Mouse (Mus musculus) neutrophil, adult 65 days (primary cell): ENCODE measurements around the gene Grasp. TPM values are rescaled to one million over a fixed set of nuclear protein-coding genes. Genes with fewer than 3 reads are reported as not detected.

ENCODE experiments used
- total RNA-seq: library from RNA; stranded (reverse); gene quantifications from 2 replicates; pipeline ENCODE4 v1.2.4, GENCODE M21; 2023

Grasp gene
- 1.8 and 2.8 TPM in 2 replicates for total RNA-seq

GRCm38 (mm10) chr15:101224006-101224906, at the start of gene Grasp:
Gene Grasp (plus strand): TSS chr15:101224188.

GRCm38 (mm10) chr15:101253886-101254795, 30.2 kb downstream of the Grasp start, which contains the start of gene Nr4a1:
Gene Nr4a1 (plus strand): TSS chr15:101254269.

Other genes starting within 250 kb of the Grasp start
- gene Gm47841, start 176.8 kb upstream of the Grasp start, total RNA-seq, result not detected in 2 replicates
- gene Fignl2, start 145.6 kb upstream of the Grasp start, total RNA-seq, result 0.22 TPM in 1 of 2 replicates, not detected in the other
- gene Ankrd33, start 108.4 kb upstream of the Grasp start, total RNA-seq, result not detected in 2 replicates
- 46.4 and 64.4 TPM in 2 replicates for gene Acvrl1, start 95.7 kb upstream of the Grasp start, total RNA-seq
- gene Acvr1b, start 50.1 kb upstream of the Grasp start, total RNA-seq, result 13.1 and 15.8 TPM in 2 replicates
- 116 and 153 TPM in 2 replicates for gene Nr4a1, start 30.1 kb downstream of the Grasp start, total RNA-seq
- 43.1 and 56.8 TPM in 2 replicates for gene Atg101, start 60.1 kb downstream of the Grasp start, total RNA-seq
- gene 6030408B16Rik, start 69.0 kb downstream of the Grasp start, total RNA-seq, result 0.34 and 0.44 TPM in 2 replicates
- 15.2 and 20.7 TPM in 2 replicates for gene Krt80, start 146.0 kb downstream of the Grasp start, total RNA-seq
- 2.2 and 3.4 TPM in 2 replicates for gene Krt7, start 186.9 kb downstream of the Grasp start, total RNA-seq
- gene Krt87, start 214.6 kb downstream of the Grasp start, total RNA-seq, result not detected in 2 replicates
- not detected in 2 replicates for gene Krt88, start 223.6 kb downstream of the Grasp start, total RNA-seq
- 1.4 and 2.3 TPM in 2 replicates for gene Krt81, start 239.6 kb downstream of the Grasp start, total RNA-seq
- 5.2 and 6.9 TPM in 2 replicates for gene Krt86, start 249.3 kb downstream of the Grasp start, total RNA-seq